In genomic region chr8:11506074-11506473, GRCm38 (mm10) we compare ENCODE assay signal across 11 mouse cellular contexts.
"Had no signal": no experiment of that assay in that cellular context is flagged by ENCODE, and none has a peak within 500 bp of the region (broad histone marks: within the 10 kb centered on the region; RNA-seq: fewer than 3 reads in every experiment).

No protein-coding gene starts in this region.

- H3K27ac ChIP-seq: heart, embryonic 10.5 days; hindbrain, embryonic 13.5 days; limb, embryonic 13.5 days; limb, embryonic 15.5 days; liver, embryonic 12.5 days; liver, embryonic 14.5 days had no signal

- H3K27me3 ChIP-seq: heart, embryonic 12.5 days; hindbrain, embryonic 13.5 days; limb, embryonic 13.5 days; limb, embryonic 15.5 days; liver, embryonic 12.5 days had no signal

- H3K4me3 ChIP-seq: heart, embryonic 10.5 days; heart, embryonic 12.5 days; hindbrain, embryonic 13.5 days; limb, embryonic 13.5 days; limb, embryonic 15.5 days; liver, embryonic 12.5 days had no signal

- H3K4me2 ChIP-seq: heart, embryonic 12.5 days; hindbrain, embryonic 13.5 days; limb, embryonic 13.5 days; limb, embryonic 15.5 days; liver, embryonic 12.5 days had no signal

- H3K9me3 ChIP-seq: heart, embryonic 10.5 days; heart, embryonic 12.5 days; hindbrain, embryonic 13.5 days; limb, embryonic 13.5 days; limb, embryonic 15.5 days; liver, embryonic 12.5 days had no signal

- H3K9ac ChIP-seq: heart, embryonic 12.5 days; hindbrain, embryonic 13.5 days; limb, embryonic 13.5 days; limb, embryonic 15.5 days; liver, embryonic 12.5 days; liver, embryonic 14.5 days had no signal

- DNase-seq: gastrocnemius, postnatal 36 days; layer of hippocampus, adult 9-11 months had no signal

- H3K4me1 ChIP-seq: heart, embryonic 10.5 days; hindbrain, embryonic 13.5 days; limb, embryonic 13.5 days; limb, embryonic 15.5 days had no signal

- ATAC-seq: hindbrain, embryonic 16.5 days; intestine, embryonic 16.5 days; liver, embryonic 12.5 days had no signal
